ENCODE assay signal across 8 mouse cellular contexts in genomic region chr14:20546415-20546814, GRCm38 (mm10). TPM values are rescaled to one million over a fixed set of nuclear protein-coding genes. Genes with fewer than 3 reads are reported as not detected.
DNase-seq lines count a peak whose midpoint lies in the region; ATAC-seq and TF ChIP-seq lines count a peak whose summit lies in the region.

Ppp3cb (minus strand) TSS chr14:20546573.

- peak; percentile 94 for ATAC-seq in forebrain, embryonic 14.5 days
- peak; percentile 94 for ATAC-seq in lung, embryonic 16.5 days (ENCODE audit: low read depth)

- H3K4me3 ChIP-seq in MEL (ENCODE audit: control insufficient read depth in 1 of 2, insufficient read depth in 1 of 2, low read depth in 2 of 2, low read length in 2 of 2): peak within 1 kb of the TSS; percentile 90 to 97
- H3K4me3 ChIP-seq in forebrain, embryonic 14.5 days (ENCODE audit: low read depth, low read length): peak within 1 kb of the TSS; percentile 83
- peak within 1 kb of the TSS; percentile 71 for H3K4me3 ChIP-seq in lung, embryonic 16.5 days (ENCODE audit: low read length)

- DNase-seq in MEL (ENCODE audit: low read depth, low spot score): peak; percentile 98
- peak; percentile 65 for DNase-seq in cerebellum, adult 11 months
- DNase-seq in forebrain, embryonic 14.5 days (ENCODE audit: low spot score): peak; percentile 97
- DNase-seq in heart, postnatal 36 days: peak in 1 of 2 experiments; percentile 69
- peak; percentile 42 for DNase-seq in layer of hippocampus, adult 9-10 months (ENCODE audit: low spot score)
- peak; percentile 63 for DNase-seq in ovary, postnatal 10 days (ENCODE audit: low spot score)
- peak; percentile 87 for DNase-seq in thymus, postnatal 14 days

- no peaks in the 10 kb centered on the region for H3K27me3 ChIP-seq in MEL (ENCODE audit: control insufficient read depth in 1 of 2, insufficient read depth in 2 of 2, low read length in 2 of 2)
- H3K27me3 ChIP-seq in forebrain, embryonic 14.5 days (replicated peaks; ENCODE audit: control insufficient read depth, insufficient read depth, low read length): no peaks in the 10 kb centered on the region
- no peaks in the 10 kb centered on the region for H3K27me3 ChIP-seq in lung, embryonic 16.5 days (ENCODE audit: control insufficient read depth, insufficient read depth, low read depth, low read length)

- peaks cover 6 to 11% of the 10 kb centered on the region in 2 experiments for H3K4me1 ChIP-seq in MEL (ENCODE audit: control insufficient read depth in 1 of 2, insufficient read depth in 2 of 2, low read length in 2 of 2)
- H3K4me1 ChIP-seq in forebrain, embryonic 14.5 days (ENCODE audit: control insufficient read depth, insufficient read depth, low read length): peaks cover 15% of the 10 kb centered on the region
- peaks cover 13% of the 10 kb centered on the region for H3K4me1 ChIP-seq in lung, embryonic 16.5 days (replicated peaks; ENCODE audit: control insufficient read depth, insufficient read depth, low read length)

- no peak for TF ChIP-seq CTCF in MEL (IDR thresholded peaks at IDR 0.05 in 2 of 3, conservative IDR thresholded peaks at IDR 0.05 in 1 of 3; ENCODE audit: control insufficient read depth in 1 of 3, insufficient read depth in 1 of 3, low read depth in 2 of 3, low read length in 3 of 3, poor library complexity in 1 of 3, severe bottlenecking in 1 of 3)

- H3K27ac ChIP-seq in MEL (ENCODE audit: control insufficient read depth, low read depth, low read length): peak within 1 kb of the TSS; percentile 97
- H3K27ac ChIP-seq in forebrain, embryonic 14.5 days (ENCODE audit: low read depth, low read length): peak within 1 kb of the TSS; percentile 97
- peak within 1 kb of the TSS; percentile 99 for H3K27ac ChIP-seq in lung, embryonic 16.5 days (ENCODE audit: low read length)

- TF ChIP-seq EP300 in MEL (IDR thresholded peaks at IDR 0.05; ENCODE audit: low read depth in 1 of 2, low read length in 2 of 2): peak; percentile 43 to 47; a peak in 1 of 4 replicates

- H3K9ac ChIP-seq in MEL (ENCODE audit: control insufficient read depth, low read depth, low read length, poor library complexity, severe bottlenecking): peak within 1 kb of the TSS; percentile 98
- peak within 1 kb of the TSS; percentile 93 for H3K9ac ChIP-seq in forebrain, embryonic 14.5 days (ENCODE audit: low read length)
- peak within 1 kb of the TSS; percentile 82 for H3K9ac ChIP-seq in lung, embryonic 16.5 days (ENCODE audit: low read length)

- no peak for TF ChIP-seq RAD21 in MEL (IDR thresholded peaks at IDR 0.05; ENCODE audit: low read depth, low read length)

- peak within 1 kb of the TSS; percentile 41 for H3K4me2 ChIP-seq in forebrain, embryonic 14.5 days (ENCODE audit: low read length)
- H3K4me2 ChIP-seq in lung, embryonic 16.5 days (ENCODE audit: low read depth, low read length): peak within 1 kb of the TSS; percentile 44

- peaks cover 27% of the 10 kb centered on the region for H3K79me2 ChIP-seq in MEL (ENCODE audit: control insufficient read depth, insufficient read depth, low read length, poor library complexity)

- no peaks in the 10 kb centered on the region for H3K9me3 ChIP-seq in MEL (replicated peaks; ENCODE audit: insufficient read depth, low read length)
- no peaks in the 10 kb centered on the region for H3K9me3 ChIP-seq in forebrain, embryonic 14.5 days (replicated peaks; ENCODE audit: control insufficient read depth, low read length)
- H3K9me3 ChIP-seq in lung, embryonic 16.5 days (ENCODE audit: control insufficient read depth, low read length): no peaks in the 10 kb centered on the region

- TF ChIP-seq POLR2A in MEL (IDR thresholded peaks at IDR 0.05; ENCODE audit: control insufficient read depth in 1 of 2, insufficient read depth in 1 of 2, low read depth in 1 of 2, low read length in 2 of 2, poor library complexity in 1 of 2): peak in 1 of 2 experiments; percentile 62; a peak in 1 of 4 replicates

- intact Hi-C loops in heart, postnatal 36 days (cut with DNase I): loop anchor here (2.0 kb wide), 1 partner anchor 68 kb away; no protein-coding TSS in a partner anchor

- 0% methylated on average over 24 of the region's 29 CpGs for WGBS in forebrain, embryonic 14.5 days
- WGBS in lung, embryonic 16.5 days: 0% methylated on average over 17 of the region's 29 CpGs

- peaks cover 0 to 32% of the 10 kb centered on the region in 2 experiments; a peak in 2 of 4 replicates for H3K36me3 ChIP-seq in MEL (ENCODE audit: control insufficient read depth in 1 of 2, insufficient read depth in 2 of 2, low read length in 2 of 2)
- H3K36me3 ChIP-seq in forebrain, embryonic 14.5 days (ENCODE audit: control insufficient read depth, insufficient read depth, low read length): peaks cover 25% of the 10 kb centered on the region
- H3K36me3 ChIP-seq in lung, embryonic 16.5 days (ENCODE audit: control insufficient read depth, insufficient read depth, low read length): peaks cover 2% of the 10 kb centered on the region; the same call in 1 of the 2 replicates

TF ChIP-seq in MEL, 35 proteins besides CTCF, POLR2A, EP300 and RAD21:
- TF ChIP-seq HCFC1 (IDR thresholded peaks at IDR 0.05; ENCODE audit: low read depth, low read length): peak; percentile 91
- peak; percentile 42; the same call in 1 of the 2 replicates for TF ChIP-seq MAX (IDR thresholded peaks at IDR 0.05; ENCODE audit: low read length)
- no peak for TF ChIP-seq POLR2AphosphoS5 (IDR thresholded peaks at IDR 0.05; ENCODE audit: borderline replicate concordance, low read depth, low read length)
- peak; percentile 58; the same call in 1 of the 2 replicates for TF ChIP-seq GATA1 (IDR thresholded peaks at IDR 0.05; ENCODE audit: low read depth, low read length)
- peak; percentile 62; the same call in 1 of the 2 replicates for TF ChIP-seq TCF12 (IDR thresholded peaks at IDR 0.05; ENCODE audit: low read depth, low read length)
- peak; percentile 59; the same call in 1 of the 2 replicates for TF ChIP-seq ETS1 (IDR thresholded peaks at IDR 0.05; ENCODE audit: low read depth, low read length)
- TF ChIP-seq KAT2A (conservative IDR thresholded peaks at IDR 0.05; ENCODE audit: low read depth, low read length): peak; percentile 60
- 0 out of 2 replicates have a peak, but pooled peaks have one; percentile 23 for TF ChIP-seq E2F4 (IDR thresholded peaks at IDR 0.05; ENCODE audit: borderline replicate concordance, low read depth, low read length)
- TF ChIP-seq MAZ (IDR thresholded peaks at IDR 0.05; ENCODE audit: low read depth, low read length): peak; percentile 48; the same call in 1 of the 2 replicates
- TF ChIP-seq MYC (IDR thresholded peaks at IDR 0.05; ENCODE audit: low read depth, low read length): peak; percentile 74
- TF ChIP-seq UBTF (IDR thresholded peaks at IDR 0.05; ENCODE audit: borderline replicate concordance, insufficient read depth, low read depth, low read length): no peak
- 0 out of 2 replicates have a peak, but pooled peaks have one; percentile 17 for TF ChIP-seq POLR2AphosphoS2 (IDR thresholded peaks at IDR 0.05; ENCODE audit: low read length)
- peak; percentile 63; the same call in 1 of the 2 replicates for TF ChIP-seq TBP (IDR thresholded peaks at IDR 0.05; ENCODE audit: low read depth, low read length)
- peak; percentile 8; the same call in 1 of the 2 replicates for TF ChIP-seq ZNF384 (IDR thresholded peaks at IDR 0.05; ENCODE audit: low read depth, low read length)
- TF ChIP-seq JUND (IDR thresholded peaks at IDR 0.05; ENCODE audit: low read depth, low read length): no peak
- no peak for TF ChIP-seq MAFK (IDR thresholded peaks at IDR 0.05; ENCODE audit: borderline replicate concordance, low read depth, low read length)
- TF ChIP-seq MXI1 (IDR thresholded peaks at IDR 0.05; ENCODE audit: low read depth, low read length): peak; percentile 63; the same call in 1 of the 2 replicates
- peak; percentile 73 for TF ChIP-seq ELF1 (IDR thresholded peaks at IDR 0.05; ENCODE audit: low read depth, low read length)
- TF ChIP-seq NELFE (IDR thresholded peaks at IDR 0.05; ENCODE audit: low read depth, low read length): peak; percentile 19; the same call in 1 of the 2 replicates
- TF ChIP-seq SIN3A (IDR thresholded peaks at IDR 0.05; ENCODE audit: low read length): peak; percentile 97
- TF ChIP-seq USF1 (IDR thresholded peaks at IDR 0.05; ENCODE audit: low read depth, low read length): 0 out of 2 replicates have a peak, but pooled peaks have one; percentile 14

RNA-seq across cellular contexts. Expression of gene Ppp3cb, which starts in this region (rescaled TPM):
- 20.1 and 20.4 TPM in 2 replicates for total RNA-seq in MEL (2012; rRNA removed)
- polyA plus RNA-seq in MEL (2012; ENCODE audit: insufficient read depth in 1 of 2, insufficient read length in 2 of 2, low read depth in 1 of 2, low replicate concordance in 2 of 2, missing spikeins in 1 of 2): 10 to 100 TPM; 32.6 to 62.9 TPM
- polyA plus RNA-seq in forebrain, embryonic 14.5 days (2014; fragmentation: Nextera tagmentation; extraction: Ambion mirVana): 83.5 and 90.2 TPM in 2 replicates
- 10 to 100 TPM; 64.4 to 65.0 TPM for total RNA-seq in heart, postnatal 36 days (2021)
- 34.2 and 39.0 TPM in 2 replicates for polyA plus RNA-seq in lung, embryonic 16.5 days (2015; fragmentation: Nextera tagmentation; extraction: Ambion mirVana)
